Mouse (Mus musculus): ENCODE measurements at regions not wholly inside any gene's neighbourhood (a gene's known extent, or its start where the extent isn't known, plus 50 kb on each side); places are given as distances from the start of the nearest gene placed in this dataset.
A peak's percentile ranks its signal among the peaks of the same experiment; 100 is the strongest.

- no peak overlapping the region for H3K4me2 ChIP-seq (ENCODE audit: low read depth)
- 77% methylated on average over 3 of the region's 3 CpGs for WGBS
- no peaks in the 10 kb centered on the region for H3K4me1 ChIP-seq (ENCODE audit: control insufficient read depth, insufficient read depth, low read length)
- H3K9me3 ChIP-seq (ENCODE audit: control insufficient read depth, low read length): no peaks in the 10 kb centered on the region
- H3K27ac ChIP-seq (ENCODE audit: low read depth, low read length): no peak overlapping the region
- no peak overlapping the region for H3K9ac ChIP-seq (ENCODE audit: low read length)
- no peak overlapping the region for H3K4me3 ChIP-seq (ENCODE audit: low read depth, low read length)
- H3K27me3 ChIP-seq (ENCODE audit: control insufficient read depth, insufficient read depth, low read length): no peaks in the 10 kb centered on the region
- no peak for DNase-seq (ENCODE audit: low spot score)
- no peak for ATAC-seq (ENCODE audit: insufficient read depth, low FRiP score, low TSS enrichment)
- H3K36me3 ChIP-seq (ENCODE audit: control insufficient read depth, insufficient read depth, low read length): no peaks in the 10 kb centered on the region
These were observed 232.0 kb downstream of the Rab28 start for GRCm38 (mm10) chr5:41476001-41476400.

GRCm38 (mm10) chr5:41445512-41446005 lies 262.4 kb downstream of the Rab28 start:
- no peak overlapping the region for H3K4me2 ChIP-seq (ENCODE audit: low read depth)
- H3K4me1 ChIP-seq (ENCODE audit: control insufficient read depth, insufficient read depth, low read length): no peaks in the 10 kb centered on the region
- H3K27me3 ChIP-seq (ENCODE audit: control insufficient read depth, insufficient read depth, low read length): no peaks in the 10 kb centered on the region
- DNase-seq (ENCODE audit: low spot score) (no peak), ATAC-seq (ENCODE audit: insufficient read depth, low FRiP score, low TSS enrichment) (no peak)
- H3K36me3 ChIP-seq (ENCODE audit: control insufficient read depth, insufficient read depth, low read length): no peaks in the 10 kb centered on the region
- no peak overlapping the region for H3K27ac ChIP-seq (ENCODE audit: low read depth, low read length)
- 60% methylated on average over 2 of the region's 2 CpGs for WGBS
- H3K4me3 ChIP-seq (ENCODE audit: low read depth, low read length): no peak overlapping the region
- no peaks in the 10 kb centered on the region for H3K9me3 ChIP-seq (ENCODE audit: control insufficient read depth, low read length)
- H3K9ac ChIP-seq (ENCODE audit: low read length): no peak overlapping the region

GRCm38 (mm10) chr5:41441081-41441480 lies 266.9 kb downstream of the Rab28 start:
- Histone ChIP-seq H3K9me3 (ENCODE audit: control insufficient read depth, low read length) (no peaks in the 10 kb centered on the region), H3K9ac (ENCODE audit: low read length) (no peak overlapping the region), H3K4me3 (ENCODE audit: low read depth, low read length) (no peak overlapping the region), H3K4me2 (ENCODE audit: low read depth) (no peak overlapping the region), H3K36me3 (ENCODE audit: control insufficient read depth, insufficient read depth, low read length) (no peaks in the 10 kb centered on the region), H3K27me3 (ENCODE audit: control insufficient read depth, insufficient read depth, low read length) (no peaks in the 10 kb centered on the region), H3K4me1 (ENCODE audit: control insufficient read depth, insufficient read depth, low read length) (no peaks in the 10 kb centered on the region), H3K27ac (ENCODE audit: low read depth, low read length) (no peak overlapping the region)
- ATAC-seq (ENCODE audit: insufficient read depth, low FRiP score, low TSS enrichment) (no peak), DNase-seq (ENCODE audit: low spot score) (no peak)
- 86% methylated on average over 1 of the region's 1 CpGs for WGBS

- H3K36me3 ChIP-seq (ENCODE audit: control insufficient read depth, insufficient read depth, low read length): no peaks in the 10 kb centered on the region
- no peak overlapping the region for H3K9ac ChIP-seq (ENCODE audit: low read length)
- H3K4me3 ChIP-seq (ENCODE audit: low read depth, low read length): no peak overlapping the region
- no peak overlapping the region for H3K4me2 ChIP-seq (ENCODE audit: low read depth)
- H3K27ac ChIP-seq (ENCODE audit: low read depth, low read length): no peak overlapping the region
- ATAC-seq (ENCODE audit: insufficient read depth, low FRiP score, low TSS enrichment): no peak
- no peak for DNase-seq (ENCODE audit: low spot score)
- H3K9me3 ChIP-seq (ENCODE audit: control insufficient read depth, low read length): no peaks in the 10 kb centered on the region
- no peaks in the 10 kb centered on the region for H3K4me1 ChIP-seq (ENCODE audit: control insufficient read depth, insufficient read depth, low read length)
- 81% methylated on average over 6 of the region's 6 CpGs for WGBS
- no peaks in the 10 kb centered on the region for H3K27me3 ChIP-seq (ENCODE audit: control insufficient read depth, insufficient read depth, low read length)
These were observed 288.7 kb downstream of the Rab28 start for GRCm38 (mm10) chr5:41419121-41419874.

GRCm38 (mm10) chr5:41409070-41409668 lies 298.8 kb downstream of the Rab28 start:
- no peaks in the 10 kb centered on the region for H3K27me3 ChIP-seq (ENCODE audit: control insufficient read depth, insufficient read depth, low read length)
- no peak overlapping the region for H3K9ac ChIP-seq (ENCODE audit: low read length)
- DNase-seq (ENCODE audit: low spot score) (no peak), ATAC-seq (ENCODE audit: insufficient read depth, low FRiP score, low TSS enrichment) (no peak)
- no peak overlapping the region for H3K4me3 ChIP-seq (ENCODE audit: low read depth, low read length)
- H3K4me2 ChIP-seq (ENCODE audit: low read depth): no peak overlapping the region
- no peak overlapping the region for H3K27ac ChIP-seq (ENCODE audit: low read depth, low read length)
- 66% methylated on average over 6 of the region's 6 CpGs for WGBS
- no peaks in the 10 kb centered on the region for H3K9me3 ChIP-seq (ENCODE audit: control insufficient read depth, low read length)
- H3K36me3 ChIP-seq (ENCODE audit: control insufficient read depth, insufficient read depth, low read length): no peaks in the 10 kb centered on the region
- no peaks in the 10 kb centered on the region for H3K4me1 ChIP-seq (ENCODE audit: control insufficient read depth, insufficient read depth, low read length)

- no peaks in the 10 kb centered on the region for H3K27me3 ChIP-seq (ENCODE audit: control insufficient read depth, insufficient read depth, low read length)
- H3K4me1 ChIP-seq (ENCODE audit: control insufficient read depth, insufficient read depth, low read length): no peaks in the 10 kb centered on the region
- ATAC-seq (ENCODE audit: insufficient read depth, low FRiP score, low TSS enrichment): 0 out of 2 replicates have a peak, but pooled peaks have one; percentile 45
- H3K27ac ChIP-seq (ENCODE audit: low read depth, low read length): no peak overlapping the region
- no peak overlapping the region for H3K4me3 ChIP-seq (ENCODE audit: low read depth, low read length)
- H3K36me3 ChIP-seq (ENCODE audit: control insufficient read depth, insufficient read depth, low read length): no peaks in the 10 kb centered on the region
- no peaks in the 10 kb centered on the region for H3K9me3 ChIP-seq (ENCODE audit: control insufficient read depth, low read length)
- DNase-seq (ENCODE audit: low spot score): peak; percentile 12
- H3K4me2 ChIP-seq (ENCODE audit: low read depth): no peak overlapping the region
- 83% methylated on average over 14 of the region's 14 CpGs for WGBS
- H3K9ac ChIP-seq (ENCODE audit: low read length): no peak overlapping the region
These were observed 315.1 kb downstream of the Rab28 start for GRCm38 (mm10) chr5:41392802-41393234.

GRCm38 (mm10) chr5:41392137-41392554 lies 315.8 kb downstream of the Rab28 start:
- H3K4me1 ChIP-seq (ENCODE audit: control insufficient read depth, insufficient read depth, low read length): no peaks in the 10 kb centered on the region
- H3K4me3 ChIP-seq (ENCODE audit: low read depth, low read length): no peak overlapping the region
- ATAC-seq (ENCODE audit: insufficient read depth, low FRiP score, low TSS enrichment) (peak; percentile 66; the same call in 1 of the 2 replicates), DNase-seq (ENCODE audit: low spot score) (no peak)
- H3K9me3 ChIP-seq (ENCODE audit: control insufficient read depth, low read length): no peaks in the 10 kb centered on the region
- no peak overlapping the region for H3K27ac ChIP-seq (ENCODE audit: low read depth, low read length)
- 57% methylated on average over 9 of the region's 9 CpGs for WGBS
- H3K4me2 ChIP-seq (ENCODE audit: low read depth): no peak overlapping the region
- no peak overlapping the region for H3K9ac ChIP-seq (ENCODE audit: low read length)
- H3K27me3 ChIP-seq (ENCODE audit: control insufficient read depth, insufficient read depth, low read length): no peaks in the 10 kb centered on the region
- no peaks in the 10 kb centered on the region for H3K36me3 ChIP-seq (ENCODE audit: control insufficient read depth, insufficient read depth, low read length)

GRCm38 (mm10) chr5:41373409-41373808 lies 334.5 kb downstream of the Rab28 start:
- Histone ChIP-seq H3K9me3 (ENCODE audit: control insufficient read depth, low read length) (no peaks in the 10 kb centered on the region), H3K36me3 (ENCODE audit: control insufficient read depth, insufficient read depth, low read length) (no peaks in the 10 kb centered on the region), H3K4me2 (ENCODE audit: low read depth) (no peak overlapping the region), H3K9ac (ENCODE audit: low read length) (no peak overlapping the region), H3K4me3 (ENCODE audit: low read depth, low read length) (no peak overlapping the region), H3K4me1 (ENCODE audit: control insufficient read depth, insufficient read depth, low read length) (no peaks in the 10 kb centered on the region), H3K27me3 (ENCODE audit: control insufficient read depth, insufficient read depth, low read length) (no peaks in the 10 kb centered on the region), H3K27ac (ENCODE audit: low read depth, low read length) (no peak overlapping the region)
- DNase-seq (ENCODE audit: low spot score) (no peak), ATAC-seq (ENCODE audit: insufficient read depth, low FRiP score, low TSS enrichment) (no peak)
- WGBS: 80% methylated on average over 3 of the region's 3 CpGs

- Histone ChIP-seq H3K27ac (ENCODE audit: low read depth, low read length) (no peak overlapping the region), H3K9ac (ENCODE audit: low read length) (no peak overlapping the region), H3K4me2 (ENCODE audit: low read depth) (no peak overlapping the region), H3K36me3 (ENCODE audit: control insufficient read depth, insufficient read depth, low read length) (no peaks in the 10 kb centered on the region), H3K27me3 (ENCODE audit: control insufficient read depth, insufficient read depth, low read length) (no peaks in the 10 kb centered on the region), H3K4me1 (ENCODE audit: control insufficient read depth, insufficient read depth, low read length) (no peaks in the 10 kb centered on the region), H3K4me3 (ENCODE audit: low read depth, low read length) (no peak overlapping the region), H3K9me3 (ENCODE audit: control insufficient read depth, low read length) (no peaks in the 10 kb centered on the region)
- DNase-seq (ENCODE audit: low spot score) (no peak), ATAC-seq (ENCODE audit: insufficient read depth, low FRiP score, low TSS enrichment) (no peak)
- WGBS: 82% methylated on average over 4 of the region's 4 CpGs
These were observed 336.5 kb downstream of the Rab28 start for GRCm38 (mm10) chr5:41371461-41371860.
